Mouse (Mus musculus) NIH3T3 (cell line): Measurements from ENCODE around the gene Rexo2.
"Not testable (repeated sequence)": the region's sequence is repeated elsewhere in the genome, so short reads cannot be mapped to it uniquely, and the experiment has no call there.

Experiments
- DNase-seq: peaks from one replicate; pipeline ENCODE4 v3.0.0-alpha.2; 2012; ENCODE audit warnings: low read depth

Rexo2 gene

DNA sequence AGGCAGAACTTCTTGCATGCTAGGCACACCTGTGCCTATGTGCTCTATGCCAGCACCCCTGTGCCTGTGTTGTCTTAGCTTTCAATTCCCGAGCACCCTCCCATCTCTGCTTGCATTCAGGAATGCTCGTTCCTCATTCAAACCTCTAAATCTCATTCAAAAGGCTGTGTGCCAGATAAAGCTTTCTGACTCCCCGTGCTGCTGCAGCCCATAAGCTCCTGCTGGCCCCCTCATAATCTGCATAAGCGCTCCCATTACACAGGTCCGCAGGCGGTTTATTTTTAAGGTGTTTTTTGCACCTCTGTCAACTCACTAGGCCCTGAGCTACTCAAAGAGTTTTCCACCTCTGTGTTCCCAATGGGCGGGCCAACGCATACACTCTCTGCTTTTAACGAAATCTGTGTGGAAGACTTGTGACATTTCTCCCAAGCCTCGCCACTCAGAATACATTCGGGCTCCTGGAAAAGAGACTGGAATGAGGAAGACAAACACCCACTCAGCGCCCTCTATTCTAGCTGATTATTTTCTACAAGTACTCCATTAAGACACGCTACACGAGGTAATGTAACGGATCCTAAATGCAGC is 7.9 kb downstream of the Rexo2 start:
- no peak for DNase-seq

DNA sequence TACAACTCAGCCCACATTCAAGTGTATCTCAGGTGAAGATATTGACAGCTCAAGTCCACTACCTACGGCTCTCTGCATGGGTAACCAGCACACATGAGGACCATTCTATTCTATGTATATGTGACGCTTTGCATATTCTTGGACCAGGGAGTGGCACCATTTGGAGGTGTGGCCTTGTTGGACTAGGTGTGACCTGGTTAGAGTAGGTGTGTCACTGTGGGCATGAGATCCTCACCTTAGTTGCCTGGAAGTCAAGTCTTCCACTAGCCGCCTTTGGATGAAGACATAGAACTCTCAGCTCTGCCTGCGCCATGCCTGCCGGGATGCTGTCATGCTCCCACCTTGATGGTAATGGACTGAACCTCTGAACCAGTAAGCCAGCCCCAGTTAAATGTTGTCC is 13.0 kb downstream of the Rexo2 start:
- not testable (repeated sequence) for DNase-seq

DNA sequence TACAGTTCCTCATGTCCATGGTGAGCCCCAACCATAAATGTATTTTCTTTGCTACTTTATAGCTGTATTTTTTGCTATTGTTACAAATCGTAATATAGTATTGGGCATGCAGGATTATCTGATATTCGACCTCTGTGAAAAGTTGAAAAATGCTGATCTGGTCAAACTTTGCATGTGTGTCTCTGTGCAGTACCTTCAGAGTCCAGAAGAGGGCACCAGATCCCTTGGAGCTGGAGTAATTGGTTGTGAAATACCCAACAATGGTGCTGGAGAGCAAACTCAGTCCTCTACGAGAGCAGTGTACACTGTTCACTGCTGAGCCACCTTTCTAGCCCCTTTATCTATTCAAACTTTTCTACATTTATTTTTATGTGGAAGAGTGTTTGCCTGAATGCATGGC is 13.6 kb downstream of the Rexo2 start:
- DNase-seq: peak; percentile 78

GRCm38 (mm10) chr9:48465671-48466070 is 14.8 kb downstream of the Rexo2 start:
- DNase-seq: peak; percentile 25

DNA sequence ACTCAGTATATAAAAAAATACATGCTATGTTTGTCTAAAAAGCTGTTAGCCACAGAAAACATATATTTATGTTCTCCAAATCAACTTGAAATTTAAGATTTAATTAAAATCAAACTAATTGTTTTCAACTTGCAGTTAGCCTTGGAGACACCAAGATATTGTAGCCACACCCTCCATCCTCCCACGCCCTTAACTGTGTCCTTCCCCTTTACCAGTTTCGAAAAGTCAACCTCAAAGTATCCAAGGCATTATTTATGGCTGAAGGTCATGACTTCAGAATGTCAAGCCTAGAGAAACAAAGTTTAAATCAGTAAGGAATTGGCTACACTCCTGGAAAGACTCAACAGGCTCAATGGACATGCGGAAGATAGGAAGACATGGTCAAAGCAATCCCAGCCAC is 18.9 kb downstream of the Rexo2 start:
- peak; percentile 3 for DNase-seq

DNA sequence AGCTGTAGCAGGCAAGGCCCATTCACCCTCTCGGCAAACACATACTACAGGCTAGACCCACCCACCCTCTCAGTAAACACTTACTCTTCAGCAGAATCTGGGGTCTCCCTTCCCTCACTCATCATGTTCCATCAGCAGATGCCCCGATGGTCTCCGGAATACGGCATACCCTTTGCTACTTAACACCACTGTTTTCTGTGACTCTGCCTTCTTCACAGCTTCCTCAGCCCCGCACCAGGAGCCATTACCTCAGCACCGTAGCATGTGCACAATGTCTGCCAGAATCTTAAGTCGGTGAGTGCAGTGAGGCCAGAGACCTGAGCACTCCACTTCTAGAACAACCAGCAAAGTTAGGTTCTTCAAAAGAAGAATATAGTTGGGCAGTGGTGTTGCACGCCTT is 19.7 kb downstream of the Rexo2 start:
- no peak for DNase-seq

GRCm38 (mm10) chr9:48459391-48459790 is 21.0 kb downstream of the Rexo2 start:
- DNase-seq: no peak

DNA sequence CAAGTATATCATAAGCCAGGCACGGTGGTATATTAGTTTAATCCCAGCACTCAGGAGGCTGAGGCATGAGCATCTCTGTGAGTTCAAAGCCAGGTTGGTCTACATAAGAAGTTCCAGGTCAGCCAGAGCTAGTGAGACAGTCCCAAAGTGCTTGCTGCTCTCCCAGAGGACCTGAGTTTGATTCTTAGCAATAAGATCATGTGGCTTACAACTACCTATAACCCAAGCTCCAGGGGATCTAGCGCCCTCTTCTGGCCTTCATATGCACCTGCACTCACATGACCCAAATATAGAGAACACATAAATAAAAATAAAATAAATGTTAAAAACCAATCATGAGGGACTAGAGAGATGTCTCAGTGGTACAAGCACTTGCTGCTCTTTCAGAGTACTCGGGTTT is 21.5 kb downstream of the Rexo2 start:
- DNase-seq: peak; percentile 9

- DNase-seq: no peak
These were observed 24.5 kb downstream of the Rexo2 start for GRCm38 (mm10) chr9:48455961-48456360.

DNA sequence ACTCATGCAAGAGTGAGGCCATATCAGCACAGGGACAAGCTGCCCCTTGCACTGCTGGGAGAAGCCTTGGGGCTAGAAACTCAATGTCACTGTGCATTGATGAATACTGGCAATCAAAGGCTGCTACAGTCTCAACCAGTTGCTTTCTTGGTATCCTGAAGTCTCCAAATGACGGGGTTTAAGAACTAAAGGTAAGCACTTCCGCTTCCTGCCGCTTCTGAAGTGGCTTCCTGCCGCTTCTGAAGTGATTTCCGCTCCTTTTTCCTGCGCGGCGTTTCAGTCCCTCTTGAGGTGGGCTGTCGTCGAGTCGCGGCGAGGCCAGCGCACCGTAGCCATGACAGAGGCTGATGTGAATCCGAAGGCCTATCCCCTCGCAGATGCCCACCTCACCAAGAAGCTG is 30.4 kb downstream of the Rexo2 start:
- no peak for DNase-seq

DNA sequence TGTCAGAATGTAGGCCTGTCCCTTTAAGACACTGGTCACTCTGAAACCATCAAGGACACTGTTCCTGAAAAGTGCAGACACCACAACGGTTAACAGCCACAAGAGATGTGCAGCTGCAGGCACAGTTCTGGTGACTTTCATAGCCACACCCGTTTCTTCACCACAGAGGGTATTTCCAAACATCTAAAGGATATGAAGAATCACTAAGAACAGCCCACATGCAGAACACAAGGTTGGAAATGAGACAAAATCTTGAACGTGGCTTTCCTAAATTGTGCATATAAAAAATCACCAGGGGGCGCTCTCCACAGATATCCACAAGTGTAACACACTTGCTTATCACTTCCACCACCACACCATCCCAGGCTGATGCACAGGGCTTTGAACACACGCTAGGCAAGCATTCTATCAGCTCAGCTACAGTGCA is 32.6 kb downstream of the Rexo2 start:
- peak; percentile 66 for DNase-seq

- DNase-seq: no peak
These were observed 35.6 kb downstream of the Rexo2 start for GRCm38 (mm10) chr9:48444821-48445220.

- DNase-seq: no peak
These were observed 36.5 kb downstream of the Rexo2 start for GRCm38 (mm10) chr9:48443873-48444272.

- no peak for DNase-seq
These were observed 48.0 kb downstream of the Rexo2 start for GRCm38 (mm10) chr9:48432449-48432848.

- no peak for DNase-seq
These were observed 53.2 kb downstream of the Rexo2 start for GRCm38 (mm10) chr9:48427176-48427575.

- peak; percentile 6 for DNase-seq
These were observed 57.2 kb downstream of the Rexo2 start for GRCm38 (mm10) chr9:48423256-48423655.

- no peak for DNase-seq
These were observed 58.0 kb downstream of the Rexo2 start for GRCm38 (mm10) chr9:48422382-48422781.

GRCm38 (mm10) chr9:48421561-48421960 is 58.9 kb downstream of the Rexo2 start:
- no peak for DNase-seq

DNA sequence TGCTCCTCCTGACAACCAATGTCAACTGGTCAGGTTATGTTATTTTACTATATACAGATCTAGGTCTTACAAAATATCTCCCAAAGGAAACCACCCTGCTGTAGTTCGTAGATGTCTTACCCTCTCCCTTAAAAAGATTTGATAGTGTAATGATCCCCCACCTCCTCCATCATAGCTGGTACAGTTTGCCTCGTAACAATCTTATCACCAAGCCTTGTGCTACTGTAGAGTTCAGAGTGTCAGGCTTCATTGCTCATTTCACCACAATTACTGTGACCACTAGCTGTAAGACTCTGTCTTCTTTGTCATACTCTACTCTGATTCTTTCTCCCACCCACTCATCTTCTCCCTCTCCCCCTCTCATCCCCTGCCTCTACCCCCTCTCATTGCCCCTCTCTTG is 59.4 kb downstream of the Rexo2 start:
- DNase-seq: no peak

DNA sequence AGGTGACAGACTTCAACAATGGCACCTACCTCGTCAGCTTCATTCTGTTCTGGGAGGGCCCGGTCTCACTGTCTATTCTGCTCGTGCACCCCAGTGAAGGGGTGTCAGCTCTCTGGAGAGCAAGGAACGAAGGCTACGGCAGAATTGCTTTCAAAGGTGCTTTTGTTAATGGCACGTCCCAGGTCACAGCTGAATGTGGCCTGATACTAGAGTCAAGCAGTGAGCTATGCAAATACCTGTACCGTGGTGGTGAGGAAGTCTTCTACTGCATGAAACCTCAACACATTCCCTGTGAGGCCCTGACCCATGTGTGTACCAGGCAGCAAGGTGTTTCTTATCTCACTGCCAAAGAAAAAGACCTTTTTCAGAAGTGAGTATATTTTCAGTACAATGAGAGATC is 60.0 kb downstream of the Rexo2 start:
- DNase-seq: no peak

DNA sequence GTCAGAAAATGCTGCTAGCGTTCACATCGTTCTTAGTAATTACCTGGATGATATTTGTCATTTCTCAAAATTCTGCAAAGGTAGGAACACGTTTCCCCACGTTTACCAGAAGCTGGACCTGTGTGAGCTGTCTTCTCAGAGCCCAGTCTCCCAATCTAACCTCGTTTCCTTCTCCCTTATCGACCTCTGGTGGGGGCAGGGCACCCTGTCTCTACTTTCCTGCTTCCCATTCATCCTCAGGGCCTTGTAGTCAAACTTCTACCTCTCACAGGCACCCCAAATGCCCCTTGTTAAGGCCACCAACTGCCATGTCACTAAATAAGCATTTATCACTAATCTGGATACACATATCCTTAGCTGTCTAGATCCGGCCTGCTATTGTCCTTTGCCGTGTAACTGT is 61.6 kb downstream of the Rexo2 start:
- DNase-seq: no peak
